Mouse (Mus musculus) A20 (cell line): ENCODE results near the gene Rprd1b.
A peak's percentile ranks its signal among the peaks of the same experiment; 100 is the strongest.

Source experiments
- DNase-seq: peaks from one replicate; pipeline ENCODE4 v3.0.0-alpha.2; 2011; ENCODE audit warnings: low read depth, low spot score

The Rprd1b gene

GRCm38 (mm10) chr2:158028354-158028863, at the start of gene Rprd1b, which contains the start of gene Tti1:
TSS of gene Rprd1b (plus strand) at chr2:158028497.
TSS of gene Tti1 (minus strand) at chr2:158028433.
- peak; percentile 99 for DNase-seq

DNA sequence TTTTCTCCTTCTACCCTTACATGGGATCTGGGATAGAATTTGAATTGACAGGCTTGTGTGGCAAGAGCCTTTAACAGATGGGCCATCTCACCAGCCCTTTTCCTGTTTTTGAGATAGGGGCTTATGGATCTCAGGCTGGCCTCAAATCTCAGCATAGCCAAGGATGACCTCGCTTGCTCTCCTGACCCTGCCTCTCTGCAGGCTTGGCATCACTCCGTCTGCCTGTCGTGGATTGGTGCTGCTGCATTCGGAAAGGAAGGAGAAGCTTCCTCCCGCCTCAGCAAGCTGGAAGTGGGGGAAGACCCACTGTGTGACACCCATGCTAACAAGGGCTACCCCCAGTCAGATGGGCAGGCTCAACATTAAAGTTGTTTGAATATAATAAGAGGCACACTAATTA, 49.1 kb upstream of the Rprd1b start:
- DNase-seq = no peak

GRCm38 (mm10) chr2:157982727-157983126, 45.6 kb upstream of the Rprd1b start:
- no peak for DNase-seq

GRCm38 (mm10) chr2:157983276-157983675, 45.0 kb upstream of the Rprd1b start:
- DNase-seq = no peak

DNA sequence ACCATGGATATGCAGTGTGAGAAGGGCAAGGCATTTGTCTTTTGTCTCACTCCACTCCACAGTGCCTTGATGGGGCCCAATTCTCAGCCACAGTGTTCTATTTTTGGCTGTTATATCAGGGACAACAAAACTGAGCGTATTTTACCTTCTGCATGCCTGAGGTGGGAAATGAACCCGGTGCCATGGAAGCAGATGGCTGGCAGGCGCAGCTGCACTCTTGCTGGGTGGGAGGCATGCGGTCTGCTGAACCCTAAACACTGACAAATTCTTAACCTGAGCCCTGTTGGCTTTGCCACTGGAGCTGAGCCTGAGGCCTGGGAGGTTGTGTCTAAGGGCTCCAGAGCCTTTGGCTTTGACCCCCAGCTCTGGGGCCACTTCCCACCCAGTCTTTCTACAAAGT, 42.7 kb upstream of the Rprd1b start:
- no peak for DNase-seq

GRCm38 (mm10) chr2:157986235-157986634, 42.1 kb upstream of the Rprd1b start:
- no peak for DNase-seq

GRCm38 (mm10) chr2:157988416-157989190, 39.7 kb upstream of the Rprd1b start:
- no peak for DNase-seq

DNA sequence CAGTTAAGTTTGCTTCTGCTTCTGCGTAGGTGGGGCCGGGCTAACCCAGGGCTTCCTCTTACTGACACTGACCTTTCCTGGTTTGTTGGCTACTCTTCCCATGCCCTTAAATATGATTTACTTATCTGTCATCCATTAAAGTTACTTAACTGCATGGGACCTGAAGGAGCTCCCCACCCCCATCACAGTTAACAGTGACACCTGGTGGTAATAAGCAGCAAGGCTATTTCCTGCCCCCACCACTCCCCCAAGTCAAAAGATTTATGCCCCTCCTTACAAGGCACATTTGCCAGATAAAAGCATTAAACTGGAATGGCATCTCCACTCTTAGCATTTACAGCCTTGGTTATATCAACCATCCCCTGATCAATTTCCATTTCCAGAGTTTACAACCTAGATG, 38.4 kb upstream of the Rprd1b start:
- DNase-seq = peak; percentile 41

- DNase-seq = no peak
These were observed 37.3 kb upstream of the Rprd1b start for GRCm38 (mm10) chr2:157991026-157991425.

GRCm38 (mm10) chr2:157992501-157992900, 35.8 kb upstream of the Rprd1b start:
- DNase-seq = no peak

DNA sequence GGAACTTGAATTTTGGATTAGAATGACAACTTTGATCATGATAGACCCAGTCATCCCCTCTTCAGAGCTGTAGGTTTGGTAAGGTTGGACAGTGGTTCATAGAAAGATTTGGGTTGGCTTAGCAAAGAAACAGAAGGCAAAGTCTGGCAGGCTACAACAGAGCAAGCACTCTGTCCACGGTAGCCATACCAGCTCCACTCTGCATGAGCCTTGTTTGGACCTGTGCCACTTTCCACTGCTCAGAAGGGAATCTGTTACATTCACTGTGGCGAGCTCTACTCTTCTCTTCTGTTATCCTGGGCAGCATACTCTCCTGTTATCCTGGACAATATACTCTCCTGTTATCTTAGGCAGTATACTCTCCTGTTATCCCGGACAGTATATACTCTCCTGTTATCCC, 29.5 kb upstream of the Rprd1b start:
- DNase-seq = no peak

- no peak for DNase-seq
These were observed 23.7 kb upstream of the Rprd1b start for GRCm38 (mm10) chr2:158004620-158005019.

GRCm38 (mm10) chr2:158005641-158006040, 22.7 kb upstream of the Rprd1b start:
- DNase-seq = no peak

DNA sequence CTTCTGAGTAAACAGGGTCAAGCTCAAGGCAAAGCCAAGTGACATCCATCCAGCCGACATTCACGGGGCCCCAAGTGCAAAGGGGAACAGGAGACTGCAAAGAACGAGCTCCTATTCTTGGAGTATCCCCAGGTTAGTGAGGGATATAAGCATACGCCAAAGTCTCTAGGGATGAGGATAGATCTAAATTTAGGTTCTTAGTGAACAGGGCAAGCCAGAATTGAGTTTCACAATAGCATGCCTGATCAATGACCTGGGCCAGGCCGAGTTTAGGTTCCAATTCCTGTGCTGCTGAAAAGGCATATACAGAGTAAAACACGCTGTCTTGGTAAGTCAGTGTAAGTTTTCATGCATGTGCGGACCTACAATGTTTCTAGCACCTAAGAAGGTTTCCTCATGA, 18.9 kb upstream of the Rprd1b start:
- no peak for DNase-seq

DNA sequence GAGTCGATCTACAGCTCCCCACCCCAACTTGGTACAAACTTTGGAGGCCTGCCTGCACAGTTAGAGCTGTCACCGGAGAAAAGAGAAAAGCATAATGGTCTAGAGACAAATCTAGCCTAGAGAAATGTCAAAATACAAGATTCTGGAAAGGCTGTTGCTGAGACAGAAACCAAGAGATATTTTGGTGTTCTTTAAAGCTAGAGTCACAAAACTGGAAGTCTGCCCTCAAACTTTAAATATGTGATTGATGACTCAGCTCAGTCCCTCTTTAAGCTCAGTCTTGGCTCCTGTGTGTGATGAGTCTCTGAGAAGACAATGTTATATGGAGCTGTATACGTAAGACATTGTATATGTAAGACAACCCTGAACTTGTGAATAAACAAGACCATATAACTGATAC, 15.7 kb upstream of the Rprd1b start:
- DNase-seq = no peak

DNA sequence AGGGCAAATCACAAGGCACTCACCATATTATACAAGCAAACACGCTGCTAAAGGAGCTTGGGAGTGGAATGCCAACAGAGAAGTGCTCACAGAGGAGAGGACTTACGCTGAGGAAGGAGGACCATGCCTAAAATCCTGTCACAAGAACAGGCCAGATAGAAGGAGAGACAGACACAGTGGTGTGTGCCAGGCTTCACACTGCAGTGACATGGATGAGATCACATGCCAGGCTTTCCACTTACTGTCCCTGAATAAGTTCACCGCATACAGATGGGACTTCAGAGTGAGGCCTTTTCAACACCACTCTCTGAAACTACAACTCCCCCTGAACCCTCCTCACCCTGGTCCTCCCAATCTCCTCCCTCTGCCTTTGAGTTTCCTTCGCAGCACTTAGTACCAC, 11.0 kb upstream of the Rprd1b start:
- DNase-seq = no peak

DNA sequence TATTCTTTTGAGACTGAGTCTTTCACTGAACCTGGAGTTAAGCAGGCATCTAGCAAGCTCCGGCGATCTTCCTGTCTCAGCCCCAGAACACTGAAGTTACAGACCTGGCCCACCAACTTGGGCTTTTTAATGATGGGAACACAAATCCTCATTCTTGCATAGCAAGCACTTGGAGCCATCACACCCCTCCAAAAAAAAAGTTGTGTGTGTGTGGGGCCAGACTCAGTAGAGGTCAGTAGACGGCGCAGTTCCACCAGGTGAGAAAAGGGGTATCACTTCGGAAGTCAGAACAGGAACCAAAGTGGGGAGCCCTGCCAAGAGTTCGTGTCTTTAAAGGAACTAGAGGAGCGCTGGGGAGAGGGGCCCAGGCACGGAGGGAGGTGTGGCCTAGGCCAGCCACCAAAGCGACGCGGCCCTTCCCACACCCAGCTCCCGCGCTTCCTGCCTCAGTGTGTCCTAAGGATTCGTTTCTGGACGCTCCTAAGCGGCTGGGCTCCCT, 393 bp upstream of the Rprd1b start:
- peak; percentile 94 for DNase-seq

DNA sequence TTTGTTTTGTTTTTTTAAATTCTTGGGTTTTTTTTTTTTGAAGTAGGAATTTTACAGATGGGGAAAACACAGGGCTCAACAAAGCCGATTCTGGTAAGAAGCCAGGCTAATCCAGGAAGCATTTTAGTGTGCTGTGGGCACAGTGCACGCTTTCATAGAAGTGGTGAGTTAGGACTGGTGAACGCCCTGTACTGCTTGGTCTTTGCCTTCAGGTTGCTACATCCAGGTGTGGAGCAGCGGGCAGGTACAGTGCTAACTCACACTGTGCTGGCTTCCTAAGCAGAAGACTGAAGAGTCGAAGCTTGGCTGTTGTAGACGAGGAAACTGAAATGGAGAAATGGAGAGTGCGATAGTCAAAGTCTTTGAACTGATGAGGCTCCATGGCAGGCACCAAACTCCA, 1.7 kb downstream of the Rprd1b start:
- DNase-seq = no peak

DNA sequence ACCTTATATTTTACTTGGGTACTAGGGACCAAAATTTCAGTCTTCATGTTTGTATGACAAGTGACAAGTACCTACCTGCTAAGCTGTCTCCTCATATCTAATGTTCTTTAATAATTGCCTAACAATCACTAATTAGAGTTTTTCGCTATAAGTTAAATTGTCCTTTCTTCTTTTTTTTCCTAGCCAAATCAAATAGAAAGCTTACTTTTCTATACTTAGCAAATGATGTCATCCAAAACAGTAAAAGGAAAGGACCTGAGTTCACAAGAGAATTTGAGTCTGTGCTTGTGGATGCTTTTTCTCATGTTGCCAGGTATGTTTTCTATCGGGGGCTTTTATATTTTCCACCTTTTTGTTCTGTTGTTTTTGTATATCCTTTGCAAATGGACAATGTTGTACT, 7.5 kb downstream of the Rprd1b start:
- DNase-seq = no peak

DNA sequence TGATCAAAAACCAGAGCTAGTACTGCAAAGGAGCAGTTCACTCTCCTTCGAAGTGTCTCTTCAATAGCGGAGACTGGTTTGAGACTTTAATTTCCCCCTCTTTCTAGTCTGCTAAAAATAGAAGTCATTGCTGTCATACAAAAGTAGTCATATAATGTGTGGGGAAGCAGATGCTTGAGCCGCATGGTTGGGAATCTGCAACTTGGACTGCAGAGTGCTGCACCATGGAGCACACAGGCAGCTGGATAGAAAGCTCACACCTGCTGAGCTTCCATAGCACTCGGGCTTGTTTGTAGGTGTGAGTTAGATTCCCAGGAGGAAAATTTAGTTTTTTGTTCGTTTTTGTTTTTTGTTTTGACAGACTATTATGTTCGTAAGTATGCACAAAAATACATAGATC, 8.1 kb downstream of the Rprd1b start:
- DNase-seq = no peak

GRCm38 (mm10) chr2:158036953-158037352, 8.7 kb downstream of the Rprd1b start:
- no peak for DNase-seq

DNA sequence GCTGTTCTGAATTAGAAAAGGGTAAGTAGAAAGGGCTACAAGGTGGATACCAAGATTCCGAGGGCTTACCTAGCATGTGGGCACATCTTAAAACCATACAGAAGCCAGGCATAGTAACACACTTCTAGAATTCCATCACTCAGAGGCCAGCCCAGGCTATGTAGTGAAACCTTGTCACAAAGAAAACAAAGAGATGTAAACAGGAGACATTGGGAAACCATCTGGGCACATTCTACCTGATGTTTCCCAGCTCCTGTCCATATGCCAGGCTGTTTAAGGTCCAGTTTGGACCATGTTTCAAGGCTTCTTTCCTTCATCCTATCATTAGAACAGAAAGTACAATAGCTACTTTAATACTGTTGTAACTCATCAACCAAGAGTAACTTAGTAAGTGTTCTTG, 9.3 kb downstream of the Rprd1b start:
- no peak for DNase-seq

GRCm38 (mm10) chr2:158039662-158040061, 11.4 kb downstream of the Rprd1b start:
- no peak for DNase-seq
